ENCODE assay signal across 25 mouse cellular contexts in the genomic region with DNA sequence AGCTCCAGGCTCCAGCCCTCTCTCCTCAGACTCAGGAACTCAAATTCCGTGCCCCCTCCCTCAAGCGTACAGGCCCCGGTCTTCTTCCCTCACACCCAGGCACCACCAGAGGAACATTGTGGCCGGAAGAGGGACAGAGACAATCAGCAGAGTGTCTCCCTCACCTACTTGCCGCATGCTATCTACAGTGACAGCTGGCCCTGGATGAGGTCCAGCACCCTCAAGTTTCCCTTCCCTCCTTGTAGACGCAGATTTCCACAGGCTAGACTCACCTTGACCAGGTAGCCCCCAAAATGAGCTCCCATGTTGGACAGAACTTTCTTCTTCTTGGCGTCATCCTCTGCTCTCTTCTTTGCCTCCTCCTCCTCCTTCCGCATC. TPM values are rescaled to one million over a fixed set of nuclear protein-coding genes. Genes with fewer than 3 reads are reported as not detected.
DNase-seq lines count a peak whose midpoint lies in the region; ATAC-seq and TF ChIP-seq lines count a peak whose summit lies in the region.
"Had no signal": no experiment of that assay in that cellular context is flagged by ENCODE, and none has a peak within 500 bp of the region (broad histone marks: within the 10 kb centered on the region; RNA-seq: fewer than 3 reads in every experiment).

No protein-coding gene starts in this region.

- peak; percentile 72 to 84 for TF ChIP-seq EP300 in MEL (IDR thresholded peaks at IDR 0.05; ENCODE audit: low read depth in 1 of 2, low read length in 2 of 2)

- no peaks in the 10 kb centered on the region for H3K27me3 ChIP-seq in heart, embryonic 10.5 days (ENCODE audit: insufficient read depth, poor library complexity, severe bottlenecking)
- no peaks in the 10 kb centered on the region for H3K27me3 ChIP-seq in liver, embryonic 11.5 days (replicated peaks; ENCODE audit: control insufficient read depth, insufficient read depth, low read length)
- H3K27me3 ChIP-seq in MEL (ENCODE audit: control insufficient read depth in 1 of 2, insufficient read depth in 2 of 2, low read length in 2 of 2) = no peaks in the 10 kb centered on the region
- H3K27me3 ChIP-seq: embryonic facial prominence, embryonic 15.5 days; forebrain, embryonic 13.5 days; liver, embryonic 15.5 days; lung, embryonic 15.5 days; neural tube, embryonic 12.5 days had no signal

- peak overlapping the region; percentile 29; the same call in 1 of the 2 replicates for H3K27ac ChIP-seq in heart, embryonic 10.5 days
- no peak overlapping the region for H3K27ac ChIP-seq in liver, embryonic 11.5 days (ENCODE audit: low read depth, low read length)
- peak overlapping the region; percentile 97 for H3K27ac ChIP-seq in MEL (ENCODE audit: control insufficient read depth, low read depth, low read length)
- H3K27ac ChIP-seq: embryonic facial prominence, embryonic 10.5 days; embryonic facial prominence, embryonic 15.5 days; forebrain, embryonic 13.5 days; hindbrain, embryonic 10.5 days; hindbrain, embryonic 15.5 days; liver, embryonic 15.5 days; neural tube, embryonic 12.5 days had no signal

- DNase-seq in heart, embryonic 10.5 days (ENCODE audit: low spot score) = no peak
- DNase-seq in heart, postnatal 14 days = no peak
- no peak for DNase-seq in liver, embryonic 11.5 days (ENCODE audit: low spot score)
- DNase-seq in liver (no peak), MEL (ENCODE audit: low read depth, low spot score) (peak; percentile 74)
- no peak for DNase-seq in ovary, postnatal 14 days (ENCODE audit: low spot score)
- DNase-seq in left cerebral cortex, postnatal 4 days = no peak
- DNase-seq: adrenal gland, postnatal 14 days; cerebellum, adult 18-20 months; cerebellum, postnatal 10 days; gastrocnemius, postnatal 10 days; kidney, adult 11 months; kidney, postnatal 14 days; midbrain, embryonic 14.5 days had no signal

- H3K36me3 ChIP-seq in heart, embryonic 10.5 days = peaks cover 10% of the 10 kb centered on the region; the same call in 1 of the 2 replicates
- no peaks in the 10 kb centered on the region for H3K36me3 ChIP-seq in liver, embryonic 11.5 days (ENCODE audit: control insufficient read depth, insufficient read depth, low read length)
- peaks cover 0 to 40% of the 10 kb centered on the region in 2 experiments; a peak in 2 of 4 replicates for H3K36me3 ChIP-seq in MEL (ENCODE audit: control insufficient read depth in 1 of 2, insufficient read depth in 2 of 2, low read length in 2 of 2)
- H3K36me3 ChIP-seq: embryonic facial prominence, embryonic 10.5 days; embryonic facial prominence, embryonic 15.5 days; hindbrain, embryonic 10.5 days; hindbrain, embryonic 15.5 days; liver, embryonic 15.5 days; lung, embryonic 15.5 days; neural tube, embryonic 12.5 days had no signal

- TF ChIP-seq RAD21 in MEL (IDR thresholded peaks at IDR 0.05; ENCODE audit: low read depth, low read length) = no peak

- WGBS in heart, embryonic 10.5 days = 76% methylated on average over 8 of the region's 8 CpGs
- WGBS in liver, embryonic 11.5 days = 56% methylated on average over 8 of the region's 8 CpGs

- intact Hi-C loops in heart, postnatal 14 days (cut with DNase I) = no loop called here
- intact Hi-C loops in left cerebral cortex, postnatal 4 days (cut with DNase I) = no loop called here

- TF ChIP-seq CTCF in MEL (IDR thresholded peaks at IDR 0.05 in 2 of 3, conservative IDR thresholded peaks at IDR 0.05 in 1 of 3; ENCODE audit: control insufficient read depth in 1 of 3, insufficient read depth in 1 of 3, low read depth in 2 of 3, low read length in 3 of 3, poor library complexity in 1 of 3, severe bottlenecking in 1 of 3) = no peak

- TF ChIP-seq POLR2A in MEL (IDR thresholded peaks at IDR 0.05; ENCODE audit: control insufficient read depth in 1 of 2, insufficient read depth in 1 of 2, low read depth in 1 of 2, low read length in 2 of 2, poor library complexity in 1 of 2) = no peak; a peak in 1 of 4 replicates

- no peaks in the 10 kb centered on the region for H3K9me3 ChIP-seq in heart, embryonic 10.5 days
- no peaks in the 10 kb centered on the region for H3K9me3 ChIP-seq in liver, embryonic 11.5 days (ENCODE audit: control insufficient read depth, low read length)
- no peaks in the 10 kb centered on the region for H3K9me3 ChIP-seq in MEL (replicated peaks; ENCODE audit: insufficient read depth, low read length)
- H3K9me3 ChIP-seq: embryonic facial prominence, embryonic 10.5 days; embryonic facial prominence, embryonic 15.5 days; forebrain, embryonic 13.5 days; hindbrain, embryonic 15.5 days; liver, embryonic 15.5 days; lung, embryonic 15.5 days; neural tube, embryonic 12.5 days had no signal

- no peak for ATAC-seq in liver, embryonic 11.5 days (replicated peaks; ENCODE audit: low FRiP score)
- ATAC-seq in megakaryocyte progenitor cell, adult 5-6 weeks (replicated peaks; ENCODE audit: poor library complexity) = peak; percentile 20; the same call in 1 of the 2 replicates
- ATAC-seq: forebrain, embryonic 13.5 days; inflammation-experienced regulatory T-cells, adult 6 months had no signal

- H3K4me2 ChIP-seq in liver, embryonic 11.5 days = peak overlapping the region; percentile 53
- H3K4me2 ChIP-seq: forebrain, embryonic 13.5 days; hindbrain, embryonic 15.5 days had no signal

- H3K4me1 ChIP-seq in heart, embryonic 10.5 days = peaks cover 54% of the 10 kb centered on the region
- H3K4me1 ChIP-seq in liver, embryonic 11.5 days (replicated peaks; ENCODE audit: control insufficient read depth, insufficient read depth, low read length) = peaks cover 24% of the 10 kb centered on the region
- H3K4me1 ChIP-seq in MEL (ENCODE audit: control insufficient read depth in 1 of 2, insufficient read depth in 2 of 2, low read length in 2 of 2) = peaks cover 9 to 47% of the 10 kb centered on the region in 2 experiments
- H3K4me1 ChIP-seq: hindbrain, embryonic 15.5 days had no signal

- H3K4me3 ChIP-seq in heart, embryonic 10.5 days = no peak overlapping the region
- no peak overlapping the region for H3K4me3 ChIP-seq in liver, embryonic 11.5 days (ENCODE audit: low read depth, low read length)
- H3K4me3 ChIP-seq in MEL (ENCODE audit: control insufficient read depth in 1 of 2, insufficient read depth in 1 of 2, low read depth in 2 of 2, low read length in 2 of 2) = peak overlapping the region; percentile 48 to 71
- H3K4me3 ChIP-seq: forebrain, embryonic 13.5 days; hindbrain, embryonic 15.5 days; liver, embryonic 15.5 days; lung, embryonic 15.5 days; neural tube, embryonic 12.5 days had no signal

- no peaks in the 10 kb centered on the region for H3K79me2 ChIP-seq in MEL (ENCODE audit: control insufficient read depth, insufficient read depth, low read length, poor library complexity)

- no peak overlapping the region for H3K9ac ChIP-seq in liver, embryonic 11.5 days (ENCODE audit: low read depth, low read length)
- peak overlapping the region; percentile 60 for H3K9ac ChIP-seq in MEL (ENCODE audit: control insufficient read depth, low read depth, low read length, poor library complexity, severe bottlenecking)
- H3K9ac ChIP-seq: embryonic facial prominence, embryonic 15.5 days; forebrain, embryonic 13.5 days; hindbrain, embryonic 15.5 days; liver, embryonic 15.5 days; lung, embryonic 15.5 days; neural tube, embryonic 12.5 days had no signal

RNA-seq across cellular contexts. Expression of a gene that starts 7.2 kb away (rescaled TPM):
- polyA plus RNA-seq in heart, embryonic 10.5 days (2016; fragmentation: Nextera tagmentation; extraction: Ambion mirVana) = 30.9 and 46.0 TPM in 2 replicates
- 10 to 100 TPM; 76.0 to 82.1 TPM for total RNA-seq in heart, postnatal 14 days (2021)
- polyA plus RNA-seq in liver, embryonic 11.5 days (2014; fragmentation: Nextera tagmentation; extraction: Ambion mirVana) = 46.2 and 48.0 TPM in 2 replicates
- total RNA-seq in MEL (2012; rRNA removed) = 51.4 and 64.2 TPM in 2 replicates
- polyA plus RNA-seq in MEL (2012; ENCODE audit: insufficient read depth in 1 of 2, insufficient read length in 2 of 2, low read depth in 1 of 2, low replicate concordance in 2 of 2, missing spikeins in 1 of 2) = 100 to 1,000 TPM in 1 of 2 experiments, not detected in 1; 153 TPM
- 85.6 and 97.7 TPM in 2 replicates for total RNA-seq in megakaryocyte progenitor cell, adult 5-6 weeks (2015)
- total RNA-seq in megakaryocyte progenitor cell, adult 5-6 weeks (2017) = 106 and 112 TPM in 2 replicates
- 100 to 1,000 TPM; 123 to 135 TPM for total RNA-seq in left cerebral cortex, postnatal 4 days (2021)

RNA-seq across cellular contexts. Expression of a gene that starts 7.5 kb away (rescaled TPM):
- polyA plus RNA-seq in heart, embryonic 10.5 days (2016; fragmentation: Nextera tagmentation; extraction: Ambion mirVana) = 97.0 and 167 TPM in 2 replicates
- 10 to 100 TPM; 25.4 to 33.6 TPM for total RNA-seq in heart, postnatal 14 days (2021)
- polyA plus RNA-seq in liver, embryonic 11.5 days (2014; fragmentation: Nextera tagmentation; extraction: Ambion mirVana) = 25.1 and 27.7 TPM in 2 replicates
- total RNA-seq in MEL (2012; rRNA removed) = 5.0 and 5.4 TPM in 2 replicates
- polyA plus RNA-seq in MEL (2012; ENCODE audit: insufficient read depth in 1 of 2, insufficient read length in 2 of 2, low read depth in 1 of 2, low replicate concordance in 2 of 2, missing spikeins in 1 of 2) = 10 to 100 TPM in 1 of 2 experiments, not detected in 1; 16.4 TPM
- 5.6 and 8.0 TPM in 2 replicates for total RNA-seq in megakaryocyte progenitor cell, adult 5-6 weeks (2015)
- 16.5 and 17.4 TPM in 2 replicates for total RNA-seq in megakaryocyte progenitor cell, adult 5-6 weeks (2017)
- total RNA-seq in left cerebral cortex, postnatal 4 days (2021) = 1 to 10 TPM in 1 of 2 experiments, under 1 TPM in 1; 0.89 to 1.0 TPM

RNA-seq across cellular contexts. Expression of a gene that starts 15.3 kb away (rescaled TPM):
- polyA plus RNA-seq in heart, embryonic 10.5 days (2016; fragmentation: Nextera tagmentation; extraction: Ambion mirVana) = 960 and 1,463 TPM in 2 replicates
- total RNA-seq in heart, postnatal 14 days (2021) = 1,000 to 10,000 TPM; 7,272 to 7,308 TPM
- polyA plus RNA-seq in liver, embryonic 11.5 days (2014; fragmentation: Nextera tagmentation; extraction: Ambion mirVana) = 8.9 and 17.0 TPM in 2 replicates
- 281 and 353 TPM in 2 replicates for total RNA-seq in MEL (2012; rRNA removed)
- polyA plus RNA-seq in MEL (2012; ENCODE audit: insufficient read depth in 1 of 2, insufficient read length in 2 of 2, low read depth in 1 of 2, low replicate concordance in 2 of 2, missing spikeins in 1 of 2) = 100 to 1,000 TPM in 1 of 2 experiments, not detected in 1; 328 TPM
- 4.8 and 5.2 TPM in 2 replicates for total RNA-seq in megakaryocyte progenitor cell, adult 5-6 weeks (2015)
- 2.1 and 6.0 TPM in 2 replicates for total RNA-seq in megakaryocyte progenitor cell, adult 5-6 weeks (2017)
- total RNA-seq in left cerebral cortex, postnatal 4 days (2021) = 1 to 10 TPM; 1.8 to 2.0 TPM

RNA-seq across cellular contexts. Expression of a gene that starts 23.5 kb away (rescaled TPM):
- polyA plus RNA-seq in heart, embryonic 10.5 days (2016; fragmentation: Nextera tagmentation; extraction: Ambion mirVana) = 0.63 and 0.65 TPM in 2 replicates
- total RNA-seq in heart, postnatal 14 days (2021) = 1 to 10 TPM; 1.8 to 1.9 TPM
- 0.22 and 0.45 TPM in 2 replicates for polyA plus RNA-seq in liver, embryonic 11.5 days (2014; fragmentation: Nextera tagmentation; extraction: Ambion mirVana)
- 0.69 and 0.73 TPM in 2 replicates for total RNA-seq in MEL (2012; rRNA removed)
- polyA plus RNA-seq in MEL (2012; ENCODE audit: insufficient read depth in 1 of 2, insufficient read length in 2 of 2, low read depth in 1 of 2, low replicate concordance in 2 of 2, missing spikeins in 1 of 2) = 1 to 10 TPM in 1 of 2 experiments, not detected in 1; 2.9 TPM
- total RNA-seq in megakaryocyte progenitor cell, adult 5-6 weeks (2015) = 0.59 and 0.95 TPM in 2 replicates
- 1.3 and 1.4 TPM in 2 replicates for total RNA-seq in megakaryocyte progenitor cell, adult 5-6 weeks (2017)
- total RNA-seq in left cerebral cortex, postnatal 4 days (2021) = under 1 TPM; 0.50 to 0.77 TPM

RNA-seq across cellular contexts. Expression of a gene that starts 38.6 kb away (rescaled TPM):
- 1.0 and 2.8 TPM in 2 replicates for polyA plus RNA-seq in heart, embryonic 10.5 days (2016; fragmentation: Nextera tagmentation; extraction: Ambion mirVana)
- 1 to 10 TPM; 1.4 to 1.9 TPM for total RNA-seq in heart, postnatal 14 days (2021)
- 0.73 and 1.2 TPM in 2 replicates for polyA plus RNA-seq in liver, embryonic 11.5 days (2014; fragmentation: Nextera tagmentation; extraction: Ambion mirVana)
- not detected in 2 replicates for total RNA-seq in MEL (2012; rRNA removed)
- not detected for polyA plus RNA-seq in MEL (2012; ENCODE audit: insufficient read depth in 1 of 2, insufficient read length in 2 of 2, low read depth in 1 of 2, low replicate concordance in 2 of 2, missing spikeins in 1 of 2)
- not detected in 2 replicates for total RNA-seq in megakaryocyte progenitor cell, adult 5-6 weeks (2015)
- total RNA-seq in megakaryocyte progenitor cell, adult 5-6 weeks (2017) = not detected in 2 replicates
- total RNA-seq in left cerebral cortex, postnatal 4 days (2021) = 100 to 1,000 TPM; 205 to 208 TPM
- total RNA-seq: granulocyte monocyte progenitor cell, adult 5-6 weeks had no signal

Comparison
In these comparisons a context has a peak if more than half of its experiments do, and no peak if none do; other contexts are left out.
1. H3K4me3 ChIP-seq: peak in MEL (2 of 2); none in heart, embryonic 10.5 days (single experiment) and liver, embryonic 11.5 days (single experiment).
2. RNA of a gene that starts 15.3 kb away (total RNA-seq): 7,272 to 7,308 TPM in heart, postnatal 14 days and 281 to 353 TPM in MEL; 2.1 to 6.0 TPM in megakaryocyte progenitor cell, adult 5-6 weeks and 1.8 to 2.0 TPM in left cerebral cortex, postnatal 4 days; every median in the first group is over 10 times any median in the second.